Mouse (Mus musculus): ENCODE results near the gene Camk2d. TPM values are rescaled to one million over a fixed set of nuclear protein-coding genes. Genes with fewer than 3 reads are reported as not detected.

The Camk2d gene
- 10 to 100 TPM in 1 of 2 experiments, 1 to 10 TPM in 1; 6.3 to 10.8 TPM for total RNA-seq (2023)

DNA sequence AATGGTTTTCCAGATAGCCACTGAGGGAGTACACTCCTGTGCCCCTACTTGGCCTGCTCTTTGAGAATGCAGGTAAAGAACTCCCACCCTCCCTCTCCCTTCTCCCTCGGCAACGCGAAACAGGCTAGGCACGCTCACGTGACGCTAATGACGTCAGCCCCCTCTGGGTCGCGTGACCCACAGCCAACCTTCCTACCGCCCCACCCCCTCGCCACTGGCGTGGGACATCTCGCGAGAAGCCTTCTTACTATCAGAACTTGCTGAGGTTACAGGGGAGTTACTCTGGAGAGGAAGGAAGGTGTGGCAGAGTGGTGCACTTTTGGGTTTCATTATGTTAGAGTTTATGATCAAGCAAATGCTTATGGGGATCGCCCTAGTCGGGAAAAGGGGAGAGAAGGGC, at the start of gene Camk2d:
Gene Camk2d (plus strand): TSS at position 217 of the 400 bp plus-strand sequence.

Other genes with a start within 250 kb of the Camk2d start
- gene Arsj, start 232.6 kb upstream of the Camk2d start, total RNA-seq (2023): not detected

All from neutrophil, adult 59 days (primary cell).